Mouse (Mus musculus) midbrain, embryonic 13.5 days (tissue): ENCODE measurements at regions not wholly inside any gene's neighbourhood (a gene's known extent, or its start where the extent isn't known, plus 50 kb on each side); places are given as distances from the start of the nearest gene placed in this dataset.

ENCODE experiments used
- ATAC-seq: fragments of 200-750 bp; cut with Nextera tagmentation; 2 replicates; pipeline ENCODE4 v1.8.0; 2017; ENCODE audit warnings: mild to moderate bottlenecking, moderate TSS enrichment, moderate library complexity
- H3K27ac ChIP-seq: fragments of 300-500 bp; sonication (generic); 2 replicates; pipeline ENCODE4 v1.5.1; 2015; ENCODE audit warnings: inconsistent platforms, mild to moderate bottlenecking, moderate library complexity
- H3K27me3 ChIP-seq: fragments of 300-500 bp; sonication (generic); 2 replicates; pipeline ENCODE4 v1.6.1; 2015; ENCODE audit warnings: mild to moderate bottlenecking, inconsistent platforms
- H3K36me3 ChIP-seq: fragments of 300-500 bp; sonication (generic); 2 replicates; pipeline ENCODE4 v1.6.1; 2015; ENCODE audit warnings: mild to moderate bottlenecking, inconsistent platforms
- H3K4me1 ChIP-seq: fragments of 300-500 bp; sonication (generic); replicated peaks from 2 replicates; pipeline ENCODE4 v1.6.1; 2015; ENCODE audit warnings: inconsistent platforms
- H3K4me2 ChIP-seq: fragments of 300-500 bp; sonication (generic); replicated peaks from 2 replicates; pipeline ENCODE4 v1.6.1; 2015; ENCODE audit warnings: moderate library complexity, mild to moderate bottlenecking, inconsistent platforms
- H3K4me3 ChIP-seq: fragments of 300-500 bp; sonication (generic); replicated peaks from 2 replicates; pipeline ENCODE4 v1.5.1; 2015; ENCODE audit warnings: mild to moderate bottlenecking, inconsistent platforms
- H3K9ac ChIP-seq: fragments of 300-500 bp; sonication (generic); replicated peaks from 2 replicates; pipeline ENCODE4 v1.6.1; 2015; ENCODE audit warnings: mild to moderate bottlenecking, inconsistent platforms
- H3K9me3 ChIP-seq: fragments of 300-500 bp; sonication (generic); 2 replicates; pipeline ENCODE4 v1.6.1; 2016; ENCODE audit warnings: mild to moderate bottlenecking, inconsistent platforms
- WGBS: fragments of 180-500 bp; shearing (Covaris S2); methylation state at CpG from one replicate; pipeline ENCODE4 v1.1.7; 2015; 5-methylcytosine and 5-hydroxymethylcytosine counted together

DNA sequence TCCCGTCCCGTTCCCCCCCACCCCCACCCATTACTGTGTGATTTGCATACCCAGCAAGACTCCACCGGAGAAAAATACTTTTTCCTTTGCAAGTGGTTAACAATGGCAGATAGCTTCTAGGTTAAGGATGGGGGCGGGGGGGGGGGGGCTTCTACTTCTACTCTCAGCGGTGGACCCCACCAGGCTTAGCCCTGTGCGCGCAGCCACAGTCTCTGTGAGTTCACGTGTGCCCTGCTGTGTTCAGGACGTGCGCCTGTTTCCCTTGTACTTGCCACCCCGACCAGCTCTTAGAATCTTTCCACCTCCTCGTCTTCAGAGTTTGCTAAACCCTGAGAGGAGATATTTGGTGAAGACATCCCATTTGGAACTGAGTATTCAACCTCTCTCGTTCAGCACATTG is 86.9 kb downstream of the Inhbb start:
- 0 out of 2 replicates have a peak, but pooled peaks cover 2% of the 10 kb centered on the region for H3K4me1 ChIP-seq
- peaks cover 7% of the 10 kb centered on the region; the same call in 1 of the 2 replicates for H3K27me3 ChIP-seq
- H3K4me3 ChIP-seq: no peak overlapping the region
- no peak overlapping the region for H3K4me2 ChIP-seq
- no peak overlapping the region for H3K9ac ChIP-seq
- no peak overlapping the region for H3K27ac ChIP-seq
- no peaks in the 10 kb centered on the region for H3K36me3 ChIP-seq
- no peaks in the 10 kb centered on the region for H3K9me3 ChIP-seq
- WGBS: 30% methylated on average over 13 of the region's 13 CpGs
- no peak for ATAC-seq

DNA sequence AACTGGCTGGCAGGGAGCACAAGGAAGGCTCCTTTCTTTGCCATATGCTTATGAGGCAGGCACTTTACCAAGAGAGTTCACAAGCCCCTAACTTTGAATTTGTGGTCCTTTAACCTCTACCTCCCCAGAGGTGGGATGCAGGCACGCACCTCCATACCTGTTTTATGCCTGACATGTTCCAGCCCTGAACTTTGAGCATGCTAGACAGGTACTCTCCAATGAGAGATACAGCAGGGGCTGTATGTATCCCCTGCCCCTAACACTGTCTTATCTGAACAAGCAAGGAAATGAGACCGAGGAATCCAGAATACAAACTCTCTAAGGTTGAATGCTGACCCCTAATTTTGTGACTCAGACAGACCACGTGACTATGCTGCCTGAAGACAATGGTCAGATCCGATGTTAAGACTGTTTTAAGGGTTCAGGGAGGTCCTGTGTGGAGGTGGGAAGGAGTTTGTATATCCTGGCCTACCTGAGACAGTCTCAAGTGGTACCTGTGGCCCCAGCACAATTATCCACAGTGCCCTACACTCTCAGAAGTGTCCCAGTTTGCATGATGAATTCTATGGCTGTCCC is 91.2 kb downstream of the Inhbb start:
- 72% methylated on average over 4 of the region's 4 CpGs for WGBS
- no peak overlapping the region for H3K4me3 ChIP-seq
- H3K4me1 ChIP-seq: peaks cover 21% of the 10 kb centered on the region
- H3K9me3 ChIP-seq: no peaks in the 10 kb centered on the region
- H3K36me3 ChIP-seq: no peaks in the 10 kb centered on the region
- no peak overlapping the region for H3K9ac ChIP-seq
- peaks cover 13% of the 10 kb centered on the region; the same call in 1 of the 2 replicates for H3K27me3 ChIP-seq
- ATAC-seq: no peak
- no peak overlapping the region for H3K27ac ChIP-seq
- H3K4me2 ChIP-seq: no peak overlapping the region

DNA sequence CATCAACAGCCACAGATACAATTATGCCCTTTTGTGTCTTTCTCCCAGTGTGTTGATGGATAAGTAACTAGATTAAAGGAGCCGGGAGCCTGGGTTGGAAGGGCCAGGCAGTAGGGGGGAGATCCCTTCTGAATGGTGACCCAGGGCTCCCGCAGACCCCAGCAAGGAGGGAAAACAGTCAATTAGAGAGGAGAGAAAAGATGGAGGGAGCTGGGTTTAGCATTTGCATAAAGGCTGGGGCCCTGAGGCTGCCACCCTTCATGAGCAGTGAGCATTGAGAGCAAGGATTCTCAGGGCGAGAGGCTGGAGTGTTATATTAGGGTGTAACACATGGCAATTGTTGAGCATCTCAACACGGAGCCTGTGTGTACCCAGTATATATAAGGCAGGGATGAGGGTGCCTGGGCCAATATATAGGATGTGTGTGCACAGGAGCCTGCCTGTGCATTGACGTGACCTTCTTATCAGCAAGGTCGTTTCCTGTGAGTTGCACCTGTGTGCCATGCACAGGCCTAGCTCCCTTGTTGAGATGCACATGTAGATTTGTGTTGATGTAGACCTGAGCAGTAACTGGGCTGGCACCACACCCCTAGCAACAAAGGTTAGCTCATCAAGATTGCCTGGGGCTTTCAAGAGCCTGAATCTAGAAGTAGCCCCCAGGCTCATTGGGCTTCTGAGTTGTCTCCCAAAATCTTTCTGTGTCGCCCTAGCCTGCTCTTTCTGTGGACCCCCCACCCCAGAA is 92.2 kb downstream of the Inhbb start:
- 0 out of 2 replicates have a peak overlapping the region, but pooled peaks have one; percentile 25 for H3K9ac ChIP-seq
- H3K4me3 ChIP-seq: no peak overlapping the region
- no peaks in the 10 kb centered on the region for H3K36me3 ChIP-seq
- H3K27ac ChIP-seq: peak overlapping the region; percentile 80
- H3K4me1 ChIP-seq: peaks cover 21% of the 10 kb centered on the region
- peak; percentile 67 for ATAC-seq
- H3K4me2 ChIP-seq: no peak overlapping the region
- 26% methylated on average over 7 of the region's 7 CpGs for WGBS
- peaks cover 14% of the 10 kb centered on the region for H3K27me3 ChIP-seq
- H3K9me3 ChIP-seq: no peaks in the 10 kb centered on the region

DNA sequence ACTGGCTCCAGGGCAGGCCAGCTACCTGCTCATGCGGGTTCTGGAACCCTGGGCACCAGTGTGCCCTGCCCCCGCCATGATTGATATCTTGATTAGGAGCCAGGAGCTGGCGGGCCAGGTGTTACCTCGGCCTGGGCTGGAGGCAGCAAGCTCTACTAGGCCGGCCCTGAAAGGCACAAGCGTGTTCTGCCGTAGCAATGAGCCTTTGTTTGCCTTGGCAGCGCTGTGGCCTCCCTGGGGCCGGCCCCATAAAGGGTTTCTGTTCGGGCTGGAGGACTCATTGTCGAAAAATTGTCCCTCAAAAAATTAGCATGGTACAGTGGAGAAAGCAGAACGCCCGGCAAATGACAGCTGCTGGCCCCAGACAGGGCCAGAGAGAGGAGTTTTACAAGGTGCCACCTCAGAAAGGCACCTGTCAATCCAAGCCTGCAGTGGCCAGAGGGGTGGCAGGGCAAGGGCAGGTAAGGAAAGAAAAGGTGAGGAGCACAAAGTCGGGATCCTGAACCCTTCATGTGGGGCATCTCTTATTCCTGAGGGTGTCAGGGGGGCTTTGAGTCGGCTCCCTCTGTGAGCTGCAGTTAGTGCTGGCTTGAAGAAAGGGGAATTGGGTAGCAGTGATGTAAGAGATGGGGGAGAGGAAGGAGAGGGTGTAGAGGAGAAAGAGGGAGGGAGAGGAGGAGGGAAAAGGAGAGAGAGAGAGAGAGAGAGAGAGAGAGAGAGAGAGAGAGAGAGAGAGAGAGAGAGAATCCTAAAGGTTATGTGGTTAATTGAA is 92.9 kb downstream of the Inhbb start:
- 0 out of 2 replicates have a peak overlapping the region, but pooled peaks have one; percentile 7 for H3K4me2 ChIP-seq
- peak overlapping the region; percentile 80 for H3K27ac ChIP-seq
- peaks cover 19% of the 10 kb centered on the region for H3K27me3 ChIP-seq
- 0 out of 2 replicates have a peak overlapping the region, but pooled peaks have one; percentile 25 for H3K9ac ChIP-seq
- no peaks in the 10 kb centered on the region for H3K36me3 ChIP-seq
- no peaks in the 10 kb centered on the region for H3K9me3 ChIP-seq
- no peak overlapping the region for H3K4me3 ChIP-seq
- 2% methylated on average over 15 of the region's 15 CpGs for WGBS
- peaks cover 21% of the 10 kb centered on the region for H3K4me1 ChIP-seq
- peak; percentile 88 for ATAC-seq

DNA sequence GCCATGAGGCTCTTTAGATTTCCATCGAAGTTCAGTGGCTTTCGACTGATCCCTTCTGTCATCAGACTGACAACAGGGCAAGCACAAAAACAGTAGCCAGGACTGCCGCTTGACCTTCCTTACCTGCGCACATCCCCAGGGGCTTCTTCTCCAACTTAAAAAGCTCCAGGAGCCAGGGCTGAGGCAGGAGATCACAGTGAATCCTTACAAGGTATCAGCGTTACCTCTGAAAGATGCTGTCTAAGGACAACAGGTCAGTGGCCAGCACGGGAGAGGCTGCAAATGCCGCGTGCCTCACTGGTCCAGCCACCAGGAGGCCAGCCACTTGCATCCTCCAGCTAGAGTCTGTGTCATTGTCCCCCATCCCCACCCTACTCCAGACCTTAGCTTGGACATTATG is 97.5 kb downstream of the Inhbb start:
- Histone ChIP-seq H3K27me3 (peaks cover 16% of the 10 kb centered on the region), H3K27ac (no peak overlapping the region), H3K4me3 (no peak overlapping the region), H3K9me3 (no peaks in the 10 kb centered on the region), H3K36me3 (no peaks in the 10 kb centered on the region), H3K4me1 (peaks cover 13% of the 10 kb centered on the region), H3K4me2 (no peak overlapping the region), H3K9ac (no peak overlapping the region)
- 79% methylated on average over 8 of the region's 8 CpGs for WGBS
- ATAC-seq: no peak

DNA sequence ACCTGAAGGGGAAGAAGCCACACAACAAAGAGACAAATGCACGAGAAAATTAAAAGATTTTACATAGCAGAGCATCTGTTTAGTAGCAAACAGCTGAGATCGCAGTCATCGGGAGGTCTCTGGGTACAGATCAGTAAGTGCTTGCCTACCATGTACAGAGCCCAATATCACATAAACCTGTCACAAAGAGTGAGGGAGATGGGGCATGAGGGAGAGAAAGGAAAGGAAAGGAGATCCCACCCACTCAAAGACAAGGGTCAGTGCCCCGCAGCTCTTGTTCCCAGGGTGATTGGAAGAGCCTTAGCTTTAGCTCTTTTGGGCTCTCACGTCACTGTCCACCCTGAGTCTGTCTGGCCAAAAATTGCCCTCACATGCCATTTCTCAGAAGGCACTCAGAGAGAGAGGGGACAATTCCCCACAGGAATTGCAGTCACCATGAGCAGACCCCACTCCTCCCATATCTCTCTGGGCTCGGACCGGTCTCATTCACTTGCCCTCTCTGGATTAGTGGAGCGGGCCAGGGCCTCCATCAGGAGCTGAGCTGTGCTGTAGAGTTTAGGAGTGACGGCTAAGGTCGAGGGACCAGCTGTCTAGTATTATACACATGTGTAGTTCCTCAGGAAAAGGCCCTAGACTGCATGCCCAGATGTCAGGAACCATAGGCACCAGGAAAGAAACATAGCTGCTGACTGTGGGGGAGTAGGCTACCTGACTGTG is 99.6 kb downstream of the Inhbb start:
- no peak overlapping the region for H3K4me2 ChIP-seq
- no peak overlapping the region for H3K27ac ChIP-seq
- H3K4me3 ChIP-seq: no peak overlapping the region
- H3K9ac ChIP-seq: no peak overlapping the region
- 74% methylated on average over 10 of the region's 10 CpGs for WGBS
- H3K36me3 ChIP-seq: no peaks in the 10 kb centered on the region
- H3K27me3 ChIP-seq: peaks cover 15% of the 10 kb centered on the region
- no peaks in the 10 kb centered on the region for H3K9me3 ChIP-seq
- no peak for ATAC-seq
- no peaks in the 10 kb centered on the region for H3K4me1 ChIP-seq

DNA sequence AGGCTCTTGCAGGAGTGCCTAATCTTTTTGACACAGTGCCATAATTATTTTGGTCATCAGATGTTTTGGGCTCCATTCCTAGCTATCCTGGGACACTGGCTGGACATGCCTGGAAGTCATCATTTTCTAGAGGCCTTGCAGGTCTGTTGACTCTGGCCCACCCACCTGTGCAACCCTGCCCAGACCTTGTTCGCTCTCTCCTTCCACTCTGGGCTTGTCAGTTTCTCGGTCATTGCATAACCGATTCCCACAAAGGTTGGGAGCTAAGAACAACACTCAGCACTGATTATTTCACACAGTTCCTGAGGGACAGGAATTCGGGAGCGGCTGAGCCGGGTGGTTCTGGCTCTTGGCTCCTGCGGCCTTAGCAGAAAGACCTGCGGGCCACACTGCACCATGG is 100.2 kb downstream of the Inhbb start:
- Histone ChIP-seq H3K27me3 (peaks cover 10% of the 10 kb centered on the region; the same call in 1 of the 2 replicates), H3K27ac (no peak overlapping the region), H3K9me3 (no peaks in the 10 kb centered on the region), H3K9ac (no peak overlapping the region), H3K36me3 (no peaks in the 10 kb centered on the region), H3K4me3 (no peak overlapping the region), H3K4me2 (no peak overlapping the region), H3K4me1 (no peaks in the 10 kb centered on the region)
- no peak for ATAC-seq
- 92% methylated on average over 8 of the region's 8 CpGs for WGBS

DNA sequence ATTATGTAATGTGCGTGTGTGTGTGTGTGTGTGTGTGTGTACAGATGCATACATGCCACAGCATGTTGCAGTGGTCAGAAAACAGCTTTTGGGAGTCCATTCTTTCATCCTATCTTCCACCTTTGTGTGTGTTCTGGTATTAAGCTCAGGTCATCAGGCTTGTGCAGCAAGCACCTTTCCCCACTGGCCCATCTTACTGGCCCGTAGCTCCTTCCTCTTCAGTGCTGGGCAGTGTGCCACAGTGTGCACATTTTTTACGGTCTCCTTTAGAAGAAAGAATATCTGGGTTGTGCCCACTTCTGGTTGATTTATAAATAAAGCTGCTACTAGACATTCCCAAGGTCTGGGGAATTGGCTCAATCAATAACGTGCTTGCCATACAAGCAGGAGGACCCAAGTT is 105.0 kb downstream of the Inhbb start:
- no peak overlapping the region for H3K27ac ChIP-seq
- ATAC-seq: no peak
- WGBS: 95% methylated on average over 4 of the region's 4 CpGs

DNA sequence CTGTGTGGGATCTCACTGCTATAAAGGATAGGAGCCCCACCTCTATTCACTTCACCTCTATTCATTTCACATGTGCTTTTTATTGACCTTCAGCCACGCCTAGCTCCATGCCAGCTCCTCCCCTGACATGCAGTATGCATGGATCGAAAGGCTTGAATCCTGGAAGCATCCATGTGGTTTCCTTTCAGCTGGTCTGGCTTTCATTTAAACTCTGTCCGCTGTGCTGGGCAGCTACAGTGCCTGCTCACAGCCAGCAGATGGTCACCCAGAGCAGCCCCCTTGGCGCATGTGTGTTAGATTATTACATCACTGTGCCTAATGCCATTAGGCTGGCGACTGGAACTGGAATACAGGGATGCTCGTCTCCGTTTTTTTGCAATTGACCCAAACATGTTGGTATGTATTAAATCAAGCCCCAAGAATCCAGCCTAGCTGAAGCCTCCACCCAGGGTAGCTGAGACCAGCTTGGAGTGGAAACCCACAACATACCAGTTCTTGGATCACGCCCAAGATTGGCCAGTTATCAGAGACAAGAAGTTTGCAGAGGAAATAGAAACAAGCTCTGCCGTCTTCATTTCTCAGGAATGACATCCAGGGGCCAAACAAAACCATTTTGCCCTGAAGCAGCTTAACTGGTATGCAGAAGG is 113.2 kb downstream of the Inhbb start:
- no peak for ATAC-seq
- H3K4me2 ChIP-seq: no peak overlapping the region
- 62% methylated on average over 9 of the region's 9 CpGs for WGBS

More for the DNA sequence above, 105.0 kb downstream of the Inhbb start:
- Histone ChIP-seq H3K36me3 (no peaks in the 10 kb centered on the region), H3K9ac (no peak overlapping the region), H3K4me2 (no peak overlapping the region), H3K4me1 (no peaks in the 10 kb centered on the region), H3K9me3 (no peaks in the 10 kb centered on the region), H3K27me3 (peaks cover 3% of the 10 kb centered on the region; the same call in 1 of the 2 replicates), H3K4me3 (no peak overlapping the region)

DNA sequence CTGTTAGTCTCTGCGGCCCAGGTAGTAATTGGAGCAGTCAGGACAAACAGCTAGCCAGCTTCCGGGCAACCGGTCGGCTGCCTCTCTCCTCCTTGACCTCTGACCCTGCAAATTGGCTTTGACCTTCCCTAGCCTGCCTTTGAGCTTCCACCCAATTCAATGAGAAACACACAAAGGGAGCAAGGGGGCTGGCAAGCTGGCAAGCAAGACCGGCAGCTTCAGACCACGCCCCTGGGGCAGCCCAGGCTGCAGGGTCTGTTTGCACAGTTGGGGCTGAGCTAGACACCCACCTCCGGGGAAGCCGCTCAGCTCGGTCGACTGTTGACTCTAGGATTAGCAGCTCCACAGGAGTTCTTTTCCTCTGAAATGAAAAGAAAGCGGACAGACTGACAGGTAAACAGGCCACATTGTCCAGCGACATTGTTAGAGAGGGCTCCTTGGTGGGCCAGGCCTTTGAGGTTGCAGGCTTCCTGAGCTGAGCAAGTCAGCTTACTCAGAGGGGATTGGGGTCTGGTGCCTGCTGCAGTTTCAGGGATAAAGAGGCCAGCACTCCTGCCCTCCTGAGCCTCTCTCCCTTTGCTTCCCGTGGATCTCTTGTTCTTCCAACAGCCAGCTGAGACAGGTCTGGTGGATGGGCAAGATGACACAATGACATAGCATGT is 116.6 kb downstream of the Inhbb start:
- Histone ChIP-seq H3K4me1 (peaks cover 24% of the 10 kb centered on the region), H3K36me3 (no peaks in the 10 kb centered on the region), H3K27ac (peak overlapping the region; percentile 35), H3K9me3 (no peaks in the 10 kb centered on the region), H3K4me2 (no peak overlapping the region), H3K27me3 (peaks cover 53% of the 10 kb centered on the region), H3K9ac (no peak overlapping the region), H3K4me3 (no peak overlapping the region)
- 5% methylated on average over 13 of the region's 13 CpGs for WGBS
- peak; percentile 84 for ATAC-seq

More for the DNA sequence above, 113.2 kb downstream of the Inhbb start:
- H3K9me3 ChIP-seq: no peaks in the 10 kb centered on the region
- H3K36me3 ChIP-seq: no peaks in the 10 kb centered on the region
- H3K4me1 ChIP-seq: peaks cover 24% of the 10 kb centered on the region
- H3K9ac ChIP-seq: no peak overlapping the region
- no peak overlapping the region for H3K27ac ChIP-seq
- peaks cover 34% of the 10 kb centered on the region for H3K27me3 ChIP-seq
- no peak overlapping the region for H3K4me3 ChIP-seq

DNA sequence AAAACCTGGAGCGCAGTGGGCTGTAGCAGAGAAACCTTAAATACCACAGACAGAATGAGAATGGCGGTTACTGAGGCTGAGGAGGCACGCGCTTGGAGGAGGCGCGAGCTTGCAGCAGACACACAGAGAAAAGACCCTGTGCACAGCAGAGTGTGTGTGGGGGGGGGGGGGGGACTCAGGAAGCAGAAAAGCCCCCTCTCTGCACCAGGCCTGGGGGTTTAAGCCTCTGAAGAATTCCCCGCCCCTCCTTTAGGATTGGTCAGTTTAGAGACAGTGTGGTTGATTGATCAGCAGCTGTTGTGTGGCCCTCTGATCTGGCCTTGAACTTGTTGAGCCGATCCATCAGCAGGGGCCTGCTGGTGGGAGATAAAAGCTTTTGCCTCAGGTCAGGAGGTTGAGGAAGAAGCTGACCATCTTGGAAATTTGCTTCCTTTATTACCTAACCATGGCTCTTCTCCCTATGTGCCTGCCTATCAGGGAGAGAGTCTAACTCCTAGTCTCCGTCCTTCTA is 117.5 kb downstream of the Inhbb start:
- ATAC-seq: peak; percentile 48
- H3K27me3 ChIP-seq: peaks cover 58% of the 10 kb centered on the region
- H3K36me3 ChIP-seq: no peaks in the 10 kb centered on the region

More for the DNA sequence above, 117.5 kb downstream of the Inhbb start:
- Histone ChIP-seq H3K9ac (no peak overlapping the region), H3K4me1 (peaks cover 24% of the 10 kb centered on the region), H3K4me2 (no peak overlapping the region), H3K27ac (no peak overlapping the region), H3K9me3 (no peaks in the 10 kb centered on the region), H3K4me3 (no peak overlapping the region)
- 12% methylated on average over 9 of the region's 9 CpGs for WGBS
